Comparison of ENCODE assay signal across 16 mouse cellular contexts in genomic region chr1:180757956-180758520, GRCm38 (mm10). TPM values are rescaled to one million over a fixed set of nuclear protein-coding genes. Genes with fewer than 3 reads are reported as not detected.
DNase-seq lines count a peak whose midpoint lies in the region; ATAC-seq lines count a peak whose summit lies in the region.
"Had no signal": no experiment of that assay in that cellular context is flagged by ENCODE, and none has a peak within 500 bp of the region (broad histone marks: within the 10 kb centered on the region; RNA-seq: fewer than 3 reads in every experiment).

No protein-coding gene starts in this region.

- whole genome bisulfite sequencing in liver, embryonic 16.5 days (ENCODE audit: insufficient replicate concordance) = 63% methylated on average over 7 of the region's 7 CpGs

- H3K36me3 ChIP-seq in liver, embryonic 16.5 days (ENCODE audit: control insufficient read depth, insufficient read depth) = peaks cover 10% of the 10 kb centered on the region

- H3K4me1 ChIP-seq in liver, embryonic 16.5 days (ENCODE audit: control insufficient read depth, low read depth, low read length) = peaks cover 9% of the 10 kb centered on the region
- H3K4me1 ChIP-seq: forebrain, embryonic 13.5 days; hindbrain, embryonic 12.5 days had no signal

- no peak overlapping the region for H3K4me3 ChIP-seq in liver, embryonic 16.5 days (ENCODE audit: low read depth, low read length)
- H3K4me3 ChIP-seq: embryonic facial prominence, embryonic 15.5 days; forebrain, embryonic 13.5 days; heart, embryonic 12.5 days; hindbrain, embryonic 12.5 days had no signal

- H3K9ac ChIP-seq in liver, embryonic 16.5 days (ENCODE audit: low read depth, low read length) = no peak overlapping the region
- H3K9ac ChIP-seq: embryonic facial prominence, embryonic 15.5 days; forebrain, embryonic 13.5 days; heart, embryonic 12.5 days; hindbrain, embryonic 12.5 days had no signal

- no peak overlapping the region for H3K27ac ChIP-seq in liver, embryonic 16.5 days (ENCODE audit: low read length)
- H3K27ac ChIP-seq: embryonic facial prominence, embryonic 15.5 days; forebrain, embryonic 13.5 days; hindbrain, embryonic 12.5 days had no signal

- no peaks in the 10 kb centered on the region for H3K9me3 ChIP-seq in liver, embryonic 16.5 days (replicated peaks; ENCODE audit: control insufficient read depth, low read length)
- H3K9me3 ChIP-seq: embryonic facial prominence, embryonic 15.5 days; forebrain, embryonic 13.5 days; heart, embryonic 12.5 days; hindbrain, embryonic 12.5 days had no signal

- peak; percentile 72 for DNase-seq in adrenal gland, adult 2 months
- DNase-seq in adrenal gland, adult 18-20 months (ENCODE audit: low spot score in 2 of 2) = no peak
- peak; percentile 33 for DNase-seq in adrenal gland, postnatal 25 days
- peak; percentile 75 for DNase-seq in kidney, adult 9 months
- DNase-seq in Muller cell, postnatal 12 days (ENCODE audit: inconsistent ontology term) = no peak
- DNase-seq in urinary bladder, adult 18-20 months (ENCODE audit: low spot score in 2 of 2) = no peak
- DNase-seq in spleen, postnatal 4 days (ENCODE audit: low spot score in 2 of 2) = no peak
- DNase-seq: cerebellum, postnatal 25 days; gastrocnemius, postnatal 25 days; lung, adult 18-20 months; right cerebral cortex, postnatal 25 days had no signal

- H3K27me3 ChIP-seq in liver, embryonic 16.5 days (ENCODE audit: control insufficient read depth, insufficient read depth, low read depth, low read length) = peaks cover 2% of the 10 kb centered on the region
- H3K27me3 ChIP-seq: embryonic facial prominence, embryonic 15.5 days; hindbrain, embryonic 12.5 days had no signal

- ATAC-seq in liver, embryonic 16.5 days (ENCODE audit: low read depth) = peak; percentile 27; the same call in 1 of the 2 replicates
- ATAC-seq: forebrain, embryonic 13.5 days had no signal

- H3K4me2 ChIP-seq in liver, embryonic 16.5 days (ENCODE audit: low read depth, low read length) = no peak overlapping the region
- H3K4me2 ChIP-seq: embryonic facial prominence, embryonic 15.5 days; forebrain, embryonic 13.5 days; heart, embryonic 12.5 days; hindbrain, embryonic 12.5 days had no signal

RNA-seq across cellular contexts. Expression of gene Acbd3, which starts 32.2 kb away (rescaled TPM):
- 10 to 100 TPM; 45.0 to 53.1 TPM for total RNA-seq in adrenal gland, adult 2 months (2021)
- 10.8 and 11.1 TPM in 2 replicates for polyA plus RNA-seq in adrenal gland, adult 2 months (2012; rRNA removed)
- total RNA-seq in adrenal gland, adult 18-20 months (2021) = 10 to 100 TPM; 50.4 to 54.0 TPM
- 45.5 and 48.8 TPM in 2 replicates for total RNA-seq in adrenal gland, postnatal 25 days (2021)
- polyA plus RNA-seq in liver, embryonic 16.5 days (2015; fragmentation: Nextera tagmentation; extraction: Ambion mirVana) = 8.1 and 8.4 TPM in 2 replicates

RNA-seq across cellular contexts. Expression of gene H3f3a, which starts 55.7 kb away (rescaled TPM):
- 100 to 1,000 TPM; 639 to 657 TPM for total RNA-seq in adrenal gland, adult 2 months (2021)
- polyA plus RNA-seq in adrenal gland, adult 2 months (2012; rRNA removed) = 103 and 113 TPM in 2 replicates
- 100 to 1,000 TPM; 557 to 688 TPM for total RNA-seq in adrenal gland, adult 18-20 months (2021)
- total RNA-seq in adrenal gland, postnatal 25 days (2021) = 739 and 836 TPM in 2 replicates
- polyA plus RNA-seq in liver, embryonic 16.5 days (2015; fragmentation: Nextera tagmentation; extraction: Ambion mirVana) = 2,020 and 2,074 TPM in 2 replicates

Comparison
In these comparisons a context has a peak if more than half of its experiments do, and no peak if none do; other contexts are left out.
1. DNase-seq: peak in adrenal gland, adult 2 months (single experiment), adrenal gland, postnatal 25 days (single experiment) and kidney, adult 9 months (single experiment); none in adrenal gland, adult 18-20 months (0 of 2), Muller cell, postnatal 12 days (single experiment), urinary bladder, adult 18-20 months (0 of 2) and spleen, postnatal 4 days (0 of 2).